Mouse (Mus musculus): Measurements from ENCODE around the gene Prps2. TPM values are rescaled to one million over a fixed set of nuclear protein-coding genes. Genes with fewer than 3 reads are reported as not detected.
"Not testable (repeated sequence)": the region's sequence is repeated elsewhere in the genome, so short reads cannot be mapped to it uniquely, and the experiment has no call there.

Gene Prps2
- polyA plus RNA-seq, 1 experiment, result 8.3 TPM

- TF ChIP-seq MYOD1 (IDR thresholded peaks at IDR 0.05; ENCODE audit: control insufficient read depth, insufficient read length, low read depth) (no peak), CTCF (IDR thresholded peaks at IDR 0.05; ENCODE audit: control insufficient read depth, insufficient read depth, insufficient read length) (no peak), FOSL1 (IDR thresholded peaks at IDR 0.05; ENCODE audit: insufficient read depth, low read length, poor library complexity, severe bottlenecking) (no peak), MAX (IDR thresholded peaks at IDR 0.05) (no peak), CEBPB (IDR thresholded peaks at IDR 0.05; ENCODE audit: low read depth) (no peak), USF1 (IDR thresholded peaks at IDR 0.05; ENCODE audit: low read depth) (no peak), MYOG (IDR thresholded peaks at IDR 0.05; ENCODE audit: control insufficient read depth, extremely low read depth, insufficient read length) (no peak)
- Histone ChIP-seq H3K36me3 (ENCODE audit: control insufficient read depth, insufficient read depth) (no peaks in the 10 kb centered on the region), H3K79me2 (ENCODE audit: control insufficient read depth, insufficient read depth) (no peaks in the 10 kb centered on the region), H3K27me3 (ENCODE audit: control insufficient read depth, insufficient read depth, insufficient read length) (no peaks in the 10 kb centered on the region), H3K79me3 (ENCODE audit: low read depth) (no peaks in the 10 kb centered on the region), H3K4me3 (ENCODE audit: insufficient read depth, poor library complexity, severe bottlenecking) (no peak overlapping the region), H3ac (ENCODE audit: control insufficient read depth, insufficient read length, low read depth) (no peak overlapping the region)
These were observed 67.3 kb downstream of the Prps2 start for GRCm38 (mm10) chrX:167315093-167315726.

- not testable (repeated sequence) for H3ac ChIP-seq (ENCODE audit: control insufficient read depth, insufficient read length, low read depth); H3K36me3 ChIP-seq (ENCODE audit: control insufficient read depth, insufficient read depth); H3K79me2 ChIP-seq (ENCODE audit: control insufficient read depth, insufficient read depth); H3K27me3 ChIP-seq (ENCODE audit: control insufficient read depth, insufficient read depth, insufficient read length); H3K79me3 ChIP-seq (ENCODE audit: low read depth); H3K4me3 ChIP-seq (ENCODE audit: insufficient read depth, poor library complexity, severe bottlenecking)
These were observed 80.5 kb downstream of the Prps2 start for GRCm38 (mm10) chrX:167302061-167302460.

Other genes with a start within 250 kb of the Prps2 start
- gene Tmsb4x, start 173.4 kb downstream of the Prps2 start, polyA plus RNA-seq (2012; fragmentation: generic; extraction: Trizol), result 1,421 TPM
- gene Tlr8, start 118.4 kb downstream of the Prps2 start, polyA plus RNA-seq (2012; fragmentation: generic; extraction: Trizol), result not detected
- 0.02 TPM for gene Tlr7, start 52.2 kb downstream of the Prps2 start, polyA plus RNA-seq (2012; fragmentation: generic; extraction: Trizol)